Mouse (Mus musculus): ENCODE measurements at regions not wholly inside any gene's neighbourhood (a gene's known extent, or its start where the extent isn't known, plus 50 kb on each side); places are given as distances from the start of the nearest gene placed in this dataset.
A peak's percentile ranks its signal among the peaks of the same experiment; 100 is the strongest.

- Histone ChIP-seq H3K9me3 (ENCODE audit: low read length) (peaks cover 65% of the 10 kb centered on the region), H3K4me1 (replicated peaks; ENCODE audit: low read depth, low read length) (no peaks in the 10 kb centered on the region), H3K4me3 (replicated peaks; ENCODE audit: low read length) (no peak overlapping the region), H3K36me3 (ENCODE audit: insufficient read depth, low read length) (no peaks in the 10 kb centered on the region), H3K27me3 (ENCODE audit: insufficient read depth, low read length) (no peaks in the 10 kb centered on the region)
- TF ChIP-seq POU5F1 (IDR thresholded peaks at IDR 0.05; ENCODE audit: borderline replicate concordance, low read length), result no peak
- TF ChIP-seq NANOG (IDR thresholded peaks at IDR 0.05; ENCODE audit: borderline replicate concordance, low read length), result no peak
- TF ChIP-seq CTCF (conservative IDR thresholded peaks at IDR 0.05; ENCODE audit: low read length), result no peak
Measured at GRCm38 (mm10) chr5:64022633-64023323, 54.1 kb upstream of the Rell1 start.

GRCm38 (mm10) chr5:64023324-64023650 lies 54.6 kb upstream of the Rell1 start:
- Histone ChIP-seq H3K9me3 (ENCODE audit: low read length) (peaks cover 70% of the 10 kb centered on the region), H3K4me1 (replicated peaks; ENCODE audit: low read depth, low read length) (no peaks in the 10 kb centered on the region), H3K27me3 (ENCODE audit: insufficient read depth, low read length) (no peaks in the 10 kb centered on the region), H3K4me3 (replicated peaks; ENCODE audit: low read length) (no peak overlapping the region), H3K36me3 (ENCODE audit: insufficient read depth, low read length) (no peaks in the 10 kb centered on the region)
- no peak for TF ChIP-seq CTCF (conservative IDR thresholded peaks at IDR 0.05; ENCODE audit: low read length)
- TF ChIP-seq POU5F1 (IDR thresholded peaks at IDR 0.05; ENCODE audit: borderline replicate concordance, low read length), result no peak
- no peak for TF ChIP-seq NANOG (IDR thresholded peaks at IDR 0.05; ENCODE audit: borderline replicate concordance, low read length)

GRCm38 (mm10) chr5:64024420-64024819 lies 55.7 kb upstream of the Rell1 start:
- H3K4me1 ChIP-seq (replicated peaks; ENCODE audit: low read depth, low read length), result no peaks in the 10 kb centered on the region
- H3K27me3 ChIP-seq (ENCODE audit: insufficient read depth, low read length), result no peaks in the 10 kb centered on the region
- peaks cover 77% of the 10 kb centered on the region for H3K9me3 ChIP-seq (ENCODE audit: low read length)
- no peaks in the 10 kb centered on the region for H3K36me3 ChIP-seq (ENCODE audit: insufficient read depth, low read length)
- TF ChIP-seq NANOG (IDR thresholded peaks at IDR 0.05; ENCODE audit: borderline replicate concordance, low read length) (no peak), POU5F1 (IDR thresholded peaks at IDR 0.05; ENCODE audit: borderline replicate concordance, low read length) (no peak), CTCF (conservative IDR thresholded peaks at IDR 0.05; ENCODE audit: low read length) (no peak)
- H3K4me3 ChIP-seq (replicated peaks; ENCODE audit: low read length), result no peak overlapping the region

- no peak for TF ChIP-seq CTCF (conservative IDR thresholded peaks at IDR 0.05; ENCODE audit: low read length)
- no peak for TF ChIP-seq POU5F1 (IDR thresholded peaks at IDR 0.05; ENCODE audit: borderline replicate concordance, low read length)
- Histone ChIP-seq H3K4me1 (replicated peaks; ENCODE audit: low read depth, low read length) (no peaks in the 10 kb centered on the region), H3K27me3 (ENCODE audit: insufficient read depth, low read length) (no peaks in the 10 kb centered on the region), H3K36me3 (ENCODE audit: insufficient read depth, low read length) (no peaks in the 10 kb centered on the region), H3K4me3 (replicated peaks; ENCODE audit: low read length) (no peak overlapping the region), H3K9me3 (ENCODE audit: low read length) (peaks cover 70% of the 10 kb centered on the region)
Measured at GRCm38 (mm10) chr5:64027733-64028132, 59.0 kb upstream of the Rell1 start.

- Histone ChIP-seq H3K27me3 (ENCODE audit: insufficient read depth, low read length) (no peaks in the 10 kb centered on the region), H3K9me3 (ENCODE audit: low read length) (peaks cover 58% of the 10 kb centered on the region), H3K4me3 (replicated peaks; ENCODE audit: low read length) (no peak overlapping the region), H3K36me3 (ENCODE audit: insufficient read depth, low read length) (no peaks in the 10 kb centered on the region), H3K4me1 (replicated peaks; ENCODE audit: low read depth, low read length) (no peaks in the 10 kb centered on the region)
- TF ChIP-seq CTCF (conservative IDR thresholded peaks at IDR 0.05; ENCODE audit: low read length) (no peak), POU5F1 (IDR thresholded peaks at IDR 0.05; ENCODE audit: borderline replicate concordance, low read length) (no peak)
Measured at GRCm38 (mm10) chr5:64029622-64030145, 61.0 kb upstream of the Rell1 start.

- H3K4me1 ChIP-seq (replicated peaks; ENCODE audit: low read depth, low read length), result no peaks in the 10 kb centered on the region
- peaks cover 50% of the 10 kb centered on the region for H3K9me3 ChIP-seq (ENCODE audit: low read length)
- H3K4me3 ChIP-seq (replicated peaks; ENCODE audit: low read length), result 0 out of 2 replicates have a peak overlapping the region, but pooled peaks have one; percentile 10
- TF ChIP-seq NANOG (IDR thresholded peaks at IDR 0.05; ENCODE audit: borderline replicate concordance, low read length), result no peak
- TF ChIP-seq CTCF (conservative IDR thresholded peaks at IDR 0.05; ENCODE audit: low read length), result no peak
- TF ChIP-seq POU5F1 (IDR thresholded peaks at IDR 0.05; ENCODE audit: borderline replicate concordance, low read length), result no peak
- no peaks in the 10 kb centered on the region for H3K36me3 ChIP-seq (ENCODE audit: insufficient read depth, low read length)
- no peaks in the 10 kb centered on the region for H3K27me3 ChIP-seq (ENCODE audit: insufficient read depth, low read length)
Measured at GRCm38 (mm10) chr5:64030281-64030960, 61.7 kb upstream of the Rell1 start.

GRCm38 (mm10) chr5:64038394-64038793 lies 54.4 kb upstream of the Pgm2 start:
- no peaks in the 10 kb centered on the region for H3K36me3 ChIP-seq (ENCODE audit: insufficient read depth, low read length)
- peaks cover 35% of the 10 kb centered on the region for H3K9me3 ChIP-seq (ENCODE audit: low read length)
- no peaks in the 10 kb centered on the region for H3K27me3 ChIP-seq (ENCODE audit: insufficient read depth, low read length)
- H3K4me3 ChIP-seq (replicated peaks; ENCODE audit: low read length), result no peak overlapping the region
- no peaks in the 10 kb centered on the region for H3K4me1 ChIP-seq (replicated peaks; ENCODE audit: low read depth, low read length)
- TF ChIP-seq POU5F1 (IDR thresholded peaks at IDR 0.05; ENCODE audit: borderline replicate concordance, low read length), result no peak
- TF ChIP-seq NANOG (IDR thresholded peaks at IDR 0.05; ENCODE audit: borderline replicate concordance, low read length), result no peak
- no peak for TF ChIP-seq CTCF (conservative IDR thresholded peaks at IDR 0.05; ENCODE audit: low read length)

GRCm38 (mm10) chr5:64040676-64041075 lies 52.1 kb upstream of the Pgm2 start:
- Histone ChIP-seq H3K36me3 (ENCODE audit: insufficient read depth, low read length) (no peaks in the 10 kb centered on the region), H3K27me3 (ENCODE audit: insufficient read depth, low read length) (no peaks in the 10 kb centered on the region), H3K9me3 (ENCODE audit: low read length) (peaks cover 51% of the 10 kb centered on the region), H3K4me3 (replicated peaks; ENCODE audit: low read length) (no peak overlapping the region), H3K4me1 (replicated peaks; ENCODE audit: low read depth, low read length) (no peaks in the 10 kb centered on the region)
- TF ChIP-seq POU5F1 (IDR thresholded peaks at IDR 0.05; ENCODE audit: borderline replicate concordance, low read length), result no peak
- TF ChIP-seq NANOG (IDR thresholded peaks at IDR 0.05; ENCODE audit: borderline replicate concordance, low read length), result no peak
- TF ChIP-seq CTCF (conservative IDR thresholded peaks at IDR 0.05; ENCODE audit: low read length), result no peak
